Mouse (Mus musculus): Measurements from ENCODE around the gene Gm1043.

DNA sequence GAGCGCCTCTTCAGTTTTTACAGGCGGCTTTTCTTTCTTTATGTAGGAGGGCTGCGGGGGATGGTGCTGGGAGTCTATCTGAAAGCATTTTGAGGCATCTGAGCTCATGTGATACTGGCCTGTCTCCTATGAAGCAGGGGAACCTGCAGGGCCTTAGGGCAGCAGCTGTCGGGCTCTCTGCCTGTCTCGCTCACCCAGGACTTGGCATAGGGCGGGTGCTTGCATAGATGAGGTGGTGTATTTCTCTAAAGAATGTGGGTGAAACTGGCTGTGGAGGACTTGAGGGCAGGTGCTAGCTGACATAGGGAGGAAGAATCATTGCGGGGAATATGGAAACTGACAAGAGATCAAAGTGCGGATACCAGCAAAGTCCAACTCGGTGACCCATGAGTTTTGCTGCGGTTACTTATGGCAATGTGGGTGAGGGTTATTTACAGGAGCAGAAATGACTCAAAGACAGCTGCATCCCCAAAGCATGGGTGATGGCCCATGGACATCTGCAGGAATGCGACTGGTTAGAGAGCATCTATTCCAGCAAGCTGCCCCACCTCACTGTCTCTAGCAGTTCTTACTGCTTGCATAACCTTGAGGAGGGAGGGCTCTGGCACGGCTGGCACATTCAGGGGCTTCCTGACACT, 8.4 kb upstream of the Gm1043 start:
- TF ChIP-seq CTCF (IDR thresholded peaks at IDR 0.05; ENCODE audit: borderline replicate concordance, extremely low read depth, insufficient read depth, insufficient read length) (no peak), POLR2A (IDR thresholded peaks at IDR 0.05; ENCODE audit: borderline replicate concordance, extremely low read depth, insufficient read depth, insufficient read length, poor library complexity, severe bottlenecking) (no peak)

Data from brain, embryonic 14.5 days (tissue).